Mouse (Mus musculus): ENCODE measurements around the gene BC049352. TPM values are rescaled to one million over a fixed set of nuclear protein-coding genes. Genes with fewer than 3 reads are reported as not detected.

Gene BC049352
- polyA plus RNA-seq, 1 experiment from 2014 or later = not detected

GRCm38 (mm10) chr9:45201319-45201947, 19.6 kb downstream of the BC049352 start:
- no peaks in the 10 kb centered on the region for H3K4me1 ChIP-seq (replicated peaks; ENCODE audit: control insufficient read depth, insufficient read depth, low read length)
- H3K36me3 ChIP-seq (ENCODE audit: control insufficient read depth, insufficient read depth, low read length) = no peaks in the 10 kb centered on the region
- H3K4me3 ChIP-seq (ENCODE audit: low read depth, low read length) = no peak overlapping the region
- no peaks in the 10 kb centered on the region for H3K9me3 ChIP-seq (ENCODE audit: control insufficient read depth, low read length)
- H3K27me3 ChIP-seq (ENCODE audit: control insufficient read depth, insufficient read depth, low read length) = no peaks in the 10 kb centered on the region
- DNase-seq (ENCODE audit: low spot score) (no peak), ATAC-seq (ENCODE audit: low FRiP score) (no peak)
- H3K9ac ChIP-seq (ENCODE audit: low read depth, low read length) = no peak overlapping the region
- WGBS = 87% methylated on average over 5 of the region's 5 CpGs
- H3K27ac ChIP-seq (ENCODE audit: low read depth, low read length) = no peak overlapping the region
- no peak overlapping the region for H3K4me2 ChIP-seq (replicated peaks; ENCODE audit: low read depth, low read length)

GRCm38 (mm10) chr9:45202021-45202798, 20.4 kb downstream of the BC049352 start:
- DNase-seq (ENCODE audit: low spot score) (no peak), ATAC-seq (ENCODE audit: low FRiP score) (no peak)
- no peaks in the 10 kb centered on the region for H3K9me3 ChIP-seq (ENCODE audit: control insufficient read depth, low read length)
- no peak overlapping the region for H3K4me3 ChIP-seq (ENCODE audit: low read depth, low read length)
- H3K36me3 ChIP-seq (ENCODE audit: control insufficient read depth, insufficient read depth, low read length) = no peaks in the 10 kb centered on the region
- no peaks in the 10 kb centered on the region for H3K4me1 ChIP-seq (replicated peaks; ENCODE audit: control insufficient read depth, insufficient read depth, low read length)
- H3K4me2 ChIP-seq (replicated peaks; ENCODE audit: low read depth, low read length) = no peak overlapping the region
- WGBS = 73% methylated on average over 9 of the region's 9 CpGs
- H3K27me3 ChIP-seq (ENCODE audit: control insufficient read depth, insufficient read depth, low read length) = no peaks in the 10 kb centered on the region
- no peak overlapping the region for H3K9ac ChIP-seq (ENCODE audit: low read depth, low read length)
- no peak overlapping the region for H3K27ac ChIP-seq (ENCODE audit: low read depth, low read length)

- Histone ChIP-seq H3K36me3 (ENCODE audit: control insufficient read depth, insufficient read depth, low read length) (no peaks in the 10 kb centered on the region), H3K27ac (ENCODE audit: low read depth, low read length) (no peak within 1 kb of the TSS), H3K4me1 (replicated peaks; ENCODE audit: control insufficient read depth, insufficient read depth, low read length) (no peaks in the 10 kb centered on the region), H3K4me3 (ENCODE audit: low read depth, low read length) (no peak within 1 kb of the TSS), H3K9me3 (ENCODE audit: control insufficient read depth, low read length) (no peaks in the 10 kb centered on the region), H3K9ac (ENCODE audit: low read depth, low read length) (no peak within 1 kb of the TSS), H3K4me2 (replicated peaks; ENCODE audit: low read depth, low read length) (no peak within 1 kb of the TSS), H3K27me3 (ENCODE audit: control insufficient read depth, insufficient read depth, low read length) (no peaks in the 10 kb centered on the region)
- WGBS = 77% methylated on average over 8 of the region's 8 CpGs
- ATAC-seq (ENCODE audit: low FRiP score) (no peak), DNase-seq (ENCODE audit: low spot score) (no peak)
Measured at GRCm38 (mm10) chr9:45203797-45204410, 22.1 kb downstream of the BC049352 start, which contains the start of gene Tmprss4. TSS of gene Tmprss4 (minus strand) at chr9:45204092.

- no peaks in the 10 kb centered on the region for H3K9me3 ChIP-seq (ENCODE audit: control insufficient read depth, low read length)
- no peaks in the 10 kb centered on the region for H3K36me3 ChIP-seq (ENCODE audit: control insufficient read depth, insufficient read depth, low read length)
- H3K4me1 ChIP-seq (replicated peaks; ENCODE audit: control insufficient read depth, insufficient read depth, low read length) = no peaks in the 10 kb centered on the region
- DNase-seq (ENCODE audit: low spot score) (no peak), ATAC-seq (ENCODE audit: low FRiP score) (no peak)
- 88% methylated on average over 5 of the region's 5 CpGs for WGBS
- H3K4me3 ChIP-seq (ENCODE audit: low read depth, low read length) = no peak overlapping the region
- no peak overlapping the region for H3K9ac ChIP-seq (ENCODE audit: low read depth, low read length)
- no peaks in the 10 kb centered on the region for H3K27me3 ChIP-seq (ENCODE audit: control insufficient read depth, insufficient read depth, low read length)
- H3K4me2 ChIP-seq (replicated peaks; ENCODE audit: low read depth, low read length) = no peak overlapping the region
- no peak overlapping the region for H3K27ac ChIP-seq (ENCODE audit: low read depth, low read length)
Measured at GRCm38 (mm10) chr9:45205143-45205542, 23.3 kb downstream of the BC049352 start.

GRCm38 (mm10) chr9:45206121-45206520, 24.3 kb downstream of the BC049352 start:
- H3K36me3 ChIP-seq (ENCODE audit: control insufficient read depth, insufficient read depth, low read length) = no peaks in the 10 kb centered on the region
- 72% methylated on average over 4 of the region's 4 CpGs for WGBS
- no peaks in the 10 kb centered on the region for H3K4me1 ChIP-seq (replicated peaks; ENCODE audit: control insufficient read depth, insufficient read depth, low read length)
- no peak overlapping the region for H3K9ac ChIP-seq (ENCODE audit: low read depth, low read length)
- no peaks in the 10 kb centered on the region for H3K9me3 ChIP-seq (ENCODE audit: control insufficient read depth, low read length)
- ATAC-seq (ENCODE audit: low FRiP score) (no peak), DNase-seq (ENCODE audit: low spot score) (no peak)
- no peak overlapping the region for H3K4me3 ChIP-seq (ENCODE audit: low read depth, low read length)
- no peaks in the 10 kb centered on the region for H3K27me3 ChIP-seq (ENCODE audit: control insufficient read depth, insufficient read depth, low read length)
- H3K27ac ChIP-seq (ENCODE audit: low read depth, low read length) = no peak overlapping the region
- H3K4me2 ChIP-seq (replicated peaks; ENCODE audit: low read depth, low read length) = no peak overlapping the region

GRCm38 (mm10) chr9:45207015-45207743, 25.4 kb downstream of the BC049352 start:
- 85% methylated on average over 7 of the region's 7 CpGs for WGBS
- no peak for DNase-seq (ENCODE audit: low spot score)
- Histone ChIP-seq H3K4me1 (replicated peaks; ENCODE audit: control insufficient read depth, insufficient read depth, low read length) (no peaks in the 10 kb centered on the region), H3K4me2 (replicated peaks; ENCODE audit: low read depth, low read length) (no peak overlapping the region), H3K9ac (ENCODE audit: low read depth, low read length) (no peak overlapping the region), H3K4me3 (ENCODE audit: low read depth, low read length) (no peak overlapping the region), H3K27me3 (ENCODE audit: control insufficient read depth, insufficient read depth, low read length) (no peaks in the 10 kb centered on the region), H3K27ac (ENCODE audit: low read depth, low read length) (no peak overlapping the region), H3K36me3 (ENCODE audit: control insufficient read depth, insufficient read depth, low read length) (no peaks in the 10 kb centered on the region), H3K9me3 (ENCODE audit: control insufficient read depth, low read length) (no peaks in the 10 kb centered on the region)
- no peak for ATAC-seq (ENCODE audit: low FRiP score)

GRCm38 (mm10) chr9:45212001-45212400, 30.2 kb downstream of the BC049352 start:
- Histone ChIP-seq H3K4me2 (replicated peaks; ENCODE audit: low read depth, low read length) (no peak overlapping the region), H3K9ac (ENCODE audit: low read depth, low read length) (no peak overlapping the region), H3K9me3 (ENCODE audit: control insufficient read depth, low read length) (no peaks in the 10 kb centered on the region), H3K27me3 (ENCODE audit: control insufficient read depth, insufficient read depth, low read length) (no peaks in the 10 kb centered on the region), H3K36me3 (ENCODE audit: control insufficient read depth, insufficient read depth, low read length) (no peaks in the 10 kb centered on the region), H3K4me1 (replicated peaks; ENCODE audit: control insufficient read depth, insufficient read depth, low read length) (no peaks in the 10 kb centered on the region), H3K4me3 (ENCODE audit: low read depth, low read length) (no peak overlapping the region), H3K27ac (ENCODE audit: low read depth, low read length) (no peak overlapping the region)
- ATAC-seq (ENCODE audit: low FRiP score) (no peak), DNase-seq (ENCODE audit: low spot score) (no peak)
- 73% methylated on average over 6 of the region's 6 CpGs for WGBS

- DNase-seq (ENCODE audit: low spot score) (no peak), ATAC-seq (ENCODE audit: low FRiP score) (no peak)
- Histone ChIP-seq H3K36me3 (ENCODE audit: control insufficient read depth, insufficient read depth, low read length) (no peaks in the 10 kb centered on the region), H3K27me3 (ENCODE audit: control insufficient read depth, insufficient read depth, low read length) (no peaks in the 10 kb centered on the region), H3K27ac (ENCODE audit: low read depth, low read length) (no peak overlapping the region), H3K4me3 (ENCODE audit: low read depth, low read length) (no peak overlapping the region), H3K4me1 (replicated peaks; ENCODE audit: control insufficient read depth, insufficient read depth, low read length) (no peaks in the 10 kb centered on the region), H3K9me3 (ENCODE audit: control insufficient read depth, low read length) (no peaks in the 10 kb centered on the region), H3K4me2 (replicated peaks; ENCODE audit: low read depth, low read length) (no peak overlapping the region), H3K9ac (ENCODE audit: low read depth, low read length) (no peak overlapping the region)
- 76% methylated on average over 11 of the region's 11 CpGs for WGBS
Measured at GRCm38 (mm10) chr9:45215526-45216179, 33.8 kb downstream of the BC049352 start.
